Mouse (Mus musculus) neutrophil, adult 65 days (primary cell): ENCODE results near the gene Cebpg. TPM values are rescaled to one million over a fixed set of nuclear protein-coding genes. Genes with fewer than 3 reads are reported as not detected.

Experiments
- total RNA-seq: library from RNA; stranded (reverse); gene quantifications from 2 replicates; pipeline ENCODE4 v1.2.4, GENCODE M21; 2023

Cebpg gene
- total RNA-seq: 26.8 and 37.7 TPM in 2 replicates

DNA sequence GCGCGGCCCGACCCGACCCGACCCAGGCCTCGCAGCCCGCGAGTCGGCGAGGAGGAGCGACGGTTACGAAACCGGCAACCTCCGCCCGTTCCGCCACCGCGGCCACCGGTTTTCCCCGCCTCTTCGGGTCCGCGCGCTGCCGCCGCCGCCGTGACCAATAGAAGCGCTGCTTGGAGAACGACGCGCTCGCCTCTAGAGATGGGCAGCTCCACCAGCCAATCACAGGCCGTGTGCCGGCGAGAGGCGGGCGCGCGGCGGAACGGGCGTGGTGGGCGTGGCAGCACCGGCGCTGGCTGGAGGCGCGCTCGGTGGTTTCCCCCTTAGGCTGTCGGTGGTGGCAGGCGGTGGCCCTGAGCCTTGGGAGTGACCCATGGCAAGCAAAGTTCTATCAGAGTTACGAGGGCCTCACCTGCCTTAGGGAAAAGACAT, at the start of gene Cebpg:
Cebpg (minus strand) TSS at position 138 of the 429 bp plus-strand sequence.

Other genes starting within 250 kb of the Cebpg start
- gene Chst8, start 243.9 kb downstream of the Cebpg start, total RNA-seq: not detected in 2 replicates
- 16.3 and 23.0 TPM in 2 replicates for gene Pepd, start 144.2 kb downstream of the Cebpg start, total RNA-seq
- gene Cebpa, start 62.7 kb upstream of the Cebpg start, total RNA-seq: 45.8 and 47.0 TPM in 2 replicates
- gene Slc7a10, start 129.8 kb upstream of the Cebpg start, total RNA-seq: not detected in 2 replicates
- gene Lrp3, start 158.9 kb upstream of the Cebpg start, total RNA-seq: not detected in 2 replicates